Mouse (Mus musculus): ENCODE measurements at regions not wholly inside any gene's neighbourhood (a gene's known extent, or its start where the extent isn't known, plus 50 kb on each side); places are given as distances from the start of the nearest gene placed in this dataset.

DNA sequence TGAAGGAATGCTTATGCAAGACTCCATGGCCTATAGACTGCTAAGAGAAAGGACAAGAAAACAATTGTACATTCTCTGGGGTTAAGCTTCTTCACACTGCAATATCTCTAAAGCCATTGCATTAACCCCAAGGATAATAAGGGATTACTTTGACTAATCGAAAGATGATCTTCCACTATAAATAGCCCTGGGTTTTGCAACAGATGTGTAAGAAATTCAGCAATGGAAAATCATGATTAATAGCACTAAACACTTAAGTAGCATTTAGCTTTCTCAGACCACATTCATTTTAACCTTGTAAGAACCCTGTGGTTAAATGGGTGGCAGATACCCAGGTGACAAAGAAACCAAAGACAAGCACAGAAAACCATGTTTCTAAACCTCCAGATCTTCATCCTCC, 71.1 kb upstream of the Far2 start:
- H3K4me2 ChIP-seq, result no peak overlapping the region
- 53% methylated on average over 1 of the region's 1 CpGs for whole genome bisulfite sequencing (ENCODE audit: insufficient replicate concordance)
- H3K27me3 ChIP-seq, result no peaks in the 10 kb centered on the region

DNA sequence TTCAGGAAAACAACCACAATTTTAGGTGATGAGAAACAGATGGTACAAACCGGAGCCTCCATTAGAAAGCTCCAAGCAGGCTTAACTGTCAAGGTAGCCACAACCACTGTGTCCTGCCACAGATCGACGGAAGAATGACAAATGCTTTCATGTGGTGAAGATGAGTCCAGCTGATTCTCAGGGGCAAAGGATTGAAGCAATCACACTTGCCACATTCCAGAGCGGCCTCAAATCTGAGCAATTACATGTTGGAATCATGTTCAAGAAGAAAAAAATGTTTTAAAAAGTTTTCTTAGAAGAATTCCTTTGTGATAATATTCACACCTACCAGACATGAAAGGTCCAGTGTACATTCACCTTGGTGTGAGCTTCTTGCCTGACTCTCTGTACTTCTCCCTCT, 57.7 kb upstream of the Far2 start:
- no peak overlapping the region for H3K4me2 ChIP-seq
- H3K27ac ChIP-seq, result no peak overlapping the region
- ATAC-seq (ENCODE audit: low read depth), result no peak
- WGBS (ENCODE audit: insufficient replicate concordance), result 63% methylated on average over 4 of the region's 4 CpGs
- H3K9me3 ChIP-seq (replicated peaks), result no peaks in the 10 kb centered on the region
- H3K9ac ChIP-seq, result no peak overlapping the region
- H3K4me3 ChIP-seq (replicated peaks), result no peak overlapping the region
- no peaks in the 10 kb centered on the region for H3K36me3 ChIP-seq
- DNase-seq, result no peak
- no peaks in the 10 kb centered on the region for H3K27me3 ChIP-seq
- no peaks in the 10 kb centered on the region for H3K4me1 ChIP-seq (replicated peaks)

More for the DNA sequence above, 71.1 kb upstream of the Far2 start:
- H3K9me3 ChIP-seq (replicated peaks), result no peaks in the 10 kb centered on the region
- H3K4me1 ChIP-seq (replicated peaks), result no peaks in the 10 kb centered on the region
- no peaks in the 10 kb centered on the region for H3K36me3 ChIP-seq
- no peak overlapping the region for H3K4me3 ChIP-seq (replicated peaks)
- no peak overlapping the region for H3K9ac ChIP-seq
- DNase-seq (no peak), ATAC-seq (ENCODE audit: low read depth) (no peak)
- H3K27ac ChIP-seq, result no peak overlapping the region
